Mouse (Mus musculus) CH12.LX (cell line): ENCODE results near the gene Zfp800. TPM values are rescaled to one million over a fixed set of nuclear protein-coding genes. Genes with fewer than 3 reads are reported as not detected.

Experiments
- DNase-seq: peaks from one replicate; pipeline ENCODE4 v3.0.0-alpha.2; 2013; ENCODE audit errors: extremely low read depth
- H3K27ac ChIP-seq: 2 replicates; pipeline ENCODE4 v1.5.1; 2012; ENCODE audit warnings: low read depth, mild to moderate bottlenecking, control low read depth, moderate library complexity; ENCODE audit not compliant: insufficient read depth
- H3K27me3 ChIP-seq: replicated peaks from 2 replicates; pipeline ENCODE3; 2012; ENCODE audit warnings: inconsistent platforms
- H3K36me3 ChIP-seq, 2 experiments: replicated peaks in 1 of 2; 2 replicates each; pipeline versions ENCODE3 to v1.6.1; 2012; ENCODE audit warnings: inconsistent platforms in 1 of 2, low read length in 1 of 2, mild to moderate bottlenecking in 1 of 2, mixed read lengths in 1 of 2, moderate library complexity in 1 of 2; ENCODE audit not compliant: control insufficient read depth in 1 of 2, insufficient read depth in 1 of 2
- H3K4me1 ChIP-seq, 2 experiments: 2 replicates each; pipeline ENCODE4 v1.6.1; 2012; ENCODE audit warnings: inconsistent platforms in 1 of 2, moderate library complexity in 1 of 2; ENCODE audit not compliant: insufficient read depth in 2 of 2, control insufficient read depth in 1 of 2
- H3K4me2 ChIP-seq: 2 replicates; pipeline ENCODE4 v1.6.1; 2012; ENCODE audit warnings: low read depth, mild to moderate bottlenecking, control low read depth; ENCODE audit not compliant: poor library complexity, insufficient read depth, severe bottlenecking
- H3K4me3 ChIP-seq, 3 experiments: fragments of 150-350 bp in 1 of 3; sonication (generic) in 1 of 3; replicated peaks in 1 of 3; 2 replicates each; pipeline versions ENCODE3 to v1.5.1; 2011 to 2012; ENCODE audit warnings: low read depth in 2 of 3, low read length in 2 of 3, mild to moderate bottlenecking in 2 of 3, moderate library complexity in 2 of 3, control low read depth in 1 of 3, improper control_type of control experiment in 1 of 3, inconsistent platforms in 1 of 3, mixed read lengths in 1 of 3; ENCODE audit not compliant: poor library complexity in 1 of 3
- H3K79me2 ChIP-seq: replicated peaks from 2 replicates; pipeline ENCODE4 v1.6.1; 2012; ENCODE audit warnings: mild to moderate bottlenecking, moderate library complexity; ENCODE audit not compliant: control insufficient read depth, poor library complexity, insufficient read depth, severe bottlenecking; ENCODE audit errors: extremely low read depth
- H3K9ac ChIP-seq: 2 replicates; pipeline ENCODE4 v1.6.1; 2012; ENCODE audit warnings: low read depth, mild to moderate bottlenecking, control low read depth, moderate library complexity; ENCODE audit not compliant: insufficient read depth
- H3K9me3 ChIP-seq: replicated peaks from 2 replicates; pipeline ENCODE3; 2012; ENCODE audit warnings: low read length, inconsistent platforms, mixed read lengths
- CHD1 ChIP-seq: IDR thresholded peaks from 2 replicates; pipeline ENCODE4 v1.6.1; 2012; ENCODE audit warnings: low read depth, low read length, improper control_type of control experiment, inconsistent platforms
- CHD2 ChIP-seq: IDR thresholded peaks from 2 replicates; pipeline ENCODE4 v1.6.1; 2011; ENCODE audit warnings: low read length, improper control_type of control experiment
- E2F4 ChIP-seq: IDR thresholded peaks from 2 replicates; pipeline ENCODE4 v1.6.1; 2011; ENCODE audit warnings: low read depth, low read length, improper control_type of control experiment; ENCODE audit not compliant: insufficient replicate concordance
- GABPA ChIP-seq: IDR thresholded peaks from 2 replicates; pipeline ENCODE4 v1.6.1; 2012; ENCODE audit warnings: low read depth, low read length, improper control_type of control experiment, inconsistent platforms; ENCODE audit not compliant: insufficient replicate concordance
- IRF4 ChIP-seq: IDR thresholded peaks from 2 replicates; pipeline ENCODE4 v1.6.1; 2014; ENCODE audit warnings: low read depth, mild to moderate bottlenecking, inconsistent platforms, low read length, improper control_type of control experiment
- JUN ChIP-seq: IDR thresholded peaks from 2 replicates; pipeline ENCODE4 v1.6.1; 2011; ENCODE audit warnings: low read depth, mild to moderate bottlenecking, low read length, improper control_type of control experiment, moderate library complexity; ENCODE audit not compliant: insufficient read depth
- JUND ChIP-seq: conservative IDR thresholded peaks from 2 replicates; pipeline ENCODE4 v1.6.1; 2011; ENCODE audit warnings: low read depth, low read length, improper control_type of control experiment
- KAT2A ChIP-seq: IDR thresholded peaks from 2 replicates; pipeline ENCODE4 v1.6.1; 2012; ENCODE audit warnings: low read length, improper control_type of control experiment, inconsistent platforms; ENCODE audit not compliant: insufficient replicate concordance
- NELFE ChIP-seq: IDR thresholded peaks from 2 replicates; pipeline ENCODE4 v1.6.1; 2011; ENCODE audit warnings: low read depth, low read length, improper control_type of control experiment
- POLR2A ChIP-seq: IDR thresholded peaks from 2 replicates; pipeline ENCODE4 v1.6.1; 2011; ENCODE audit warnings: low read depth, mild to moderate bottlenecking, improper control_type of control experiment, low read length
- POLR2AphosphoS2 ChIP-seq: IDR thresholded peaks from 2 replicates; pipeline ENCODE4 v1.6.1; 2011; ENCODE audit warnings: low read depth, low read length, improper control_type of control experiment
- RAD21 ChIP-seq: IDR thresholded peaks from 2 replicates; pipeline ENCODE4 v1.6.1; 2011; ENCODE audit warnings: low read depth, mild to moderate bottlenecking, low read length, improper control_type of control experiment, moderate library complexity
- USF1 ChIP-seq: IDR thresholded peaks from 2 replicates; pipeline ENCODE4 v1.6.1; 2014; ENCODE audit warnings: low read depth, mild to moderate bottlenecking, inconsistent platforms, low read length, improper control_type of control experiment
- USF2 ChIP-seq: conservative IDR thresholded peaks from 2 replicates; pipeline ENCODE4 v1.6.1; 2011; ENCODE audit warnings: low read depth, low read length, improper control_type of control experiment
- ZC3H11A ChIP-seq: IDR thresholded peaks from 2 replicates; pipeline ENCODE4 v1.6.1; 2012; ENCODE audit warnings: low read depth, mild to moderate bottlenecking, inconsistent platforms, low read length, improper control_type of control experiment
- ZKSCAN1 ChIP-seq: IDR thresholded peaks from 2 replicates; pipeline ENCODE4 v1.6.1; 2012; ENCODE audit warnings: low read depth, inconsistent platforms, low read length, improper control_type of control experiment, borderline replicate concordance
- ZNF384 ChIP-seq: IDR thresholded peaks from 2 replicates; pipeline ENCODE4 v1.6.1; 2012; ENCODE audit warnings: low read depth, low read length, improper control_type of control experiment, inconsistent platforms
- dilution Hi-C: fragments of 300-500 bp; cut with MboI; formaldehyde crosslinking; loops from 2 replicates; pipeline ENCODE4 v1.14.3; 2020; ENCODE audit warnings: low sequenced_read_pairs; ENCODE audit not compliant: extremely low pct_unique_long_range_greater_than_20kb, extremely low pct_ligation_motif_present
- in situ Hi-C: fragments of 300-500 bp; cut with MboI; formaldehyde crosslinking; loops from 3 replicates; pipeline ENCODE4 v1.14.3; 2019; ENCODE audit warnings: low sequenced_read_pairs, low pct_ligation_motif_present, low pct_unique_long_range_greater_than_20kb, mixed read lengths
- polyA plus RNA-seq: library from polyadenylated mRNA; unstranded; fragments of >175 nt; gene quantifications from 2 replicates; pipeline ENCODE4 v1.2.1, GENCODE M21; 2012; ENCODE audit warnings: low read depth; ENCODE audit not compliant: insufficient read length
- total RNA-seq, 2 experiments: library from RNA; depleted of rRNA; stranded (reverse); fragments of 300-350 nt in 1 of 2; fragments of >200 nt in 1 of 2; gene quantifications; 2 replicates each; pipeline ENCODE4 v1.2.3; 2012 to 2014

Gene Zfp800
- total and polyA plus RNA-seq, 3 experiments, result 19.1 to 49.5 (median 19.5) TPM

DNA sequence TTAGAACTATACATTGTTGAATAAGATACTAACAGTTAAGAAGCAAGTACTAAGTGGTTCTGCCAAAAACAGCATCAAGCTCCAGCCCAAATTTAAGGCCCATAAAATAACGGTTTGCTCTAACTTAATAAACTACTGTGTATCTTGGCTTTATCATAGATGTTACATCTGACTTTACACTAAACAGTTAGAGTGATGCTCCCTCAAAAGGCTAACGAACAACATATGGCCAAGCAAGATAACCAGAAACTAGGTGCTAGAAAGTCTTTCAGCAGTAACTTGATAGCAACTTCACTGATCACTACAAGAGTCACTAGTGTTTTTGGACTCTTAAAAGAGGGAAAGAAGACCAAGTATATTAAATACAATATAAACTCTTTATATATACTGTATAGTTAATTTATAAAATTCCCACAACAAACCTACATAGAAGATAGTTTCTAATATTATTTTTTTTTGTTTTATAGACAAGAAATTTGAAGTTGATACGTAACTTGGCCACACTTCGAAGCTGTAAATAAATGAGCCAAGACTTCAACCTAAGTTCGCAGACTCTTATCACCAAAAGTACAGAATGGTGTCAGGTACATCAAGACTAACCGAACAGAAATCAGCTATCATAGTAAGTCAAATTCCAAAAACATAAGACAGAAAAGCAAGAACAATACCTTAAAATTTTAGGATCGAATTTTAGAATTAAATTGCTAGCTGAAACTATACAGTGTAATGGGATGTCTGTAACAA lies 165.0 kb downstream of the Zfp800 start:
- no peak for DNase-seq
- TF ChIP-seq JUND (no peak), ZNF384 (no peak), POLR2AphosphoS2 (no peak), ZC3H11A (no peak), CHD1 (no peak)
- Histone ChIP-seq H3K9ac (no peak overlapping the region), H3K27me3 (no peaks in the 10 kb centered on the region), H3K9me3 (no peaks in the 10 kb centered on the region), H3K36me3 (peaks cover 6 to 66% of the 10 kb centered on the region in 2 experiments), H3K79me2 (no peaks in the 10 kb centered on the region), H3K4me3 (no peak overlapping the region), H3K4me1 (peaks cover 0 to 8% of the 10 kb centered on the region in 2 experiments; a peak in 1 of 4 replicates), H3K4me2 (no peak overlapping the region), H3K27ac (no peak overlapping the region)
- dilution Hi-C loops (no loop called here), in situ Hi-C loops (no loop called here)

- dilution Hi-C loops (no loop called here), in situ Hi-C loops (no loop called here)
- peaks cover 0 to 8% of the 10 kb centered on the region in 2 experiments; a peak in 1 of 4 replicates for H3K4me1 ChIP-seq
- H3K9me3 ChIP-seq, result no peaks in the 10 kb centered on the region
- no peaks in the 10 kb centered on the region for H3K79me2 ChIP-seq
- DNase-seq, result no peak
- TF ChIP-seq CHD2 (no peak), RAD21 (no peak), GABPA (no peak), IRF4 (no peak), USF2 (no peak), POLR2A (no peak), NELFE (no peak)
- H3K36me3 ChIP-seq, result peaks cover 8 to 82% of the 10 kb centered on the region in 2 experiments
- H3K27me3 ChIP-seq, result no peaks in the 10 kb centered on the region
- no peak overlapping the region for H3K4me2 ChIP-seq
- no peak overlapping the region for H3K9ac ChIP-seq
- no peak overlapping the region for H3K27ac ChIP-seq
- H3K4me3 ChIP-seq, result no peak overlapping the region
Measured at GRCm38 (mm10) chr6:28228085-28228484, 169.7 kb downstream of the Zfp800 start.

DNA sequence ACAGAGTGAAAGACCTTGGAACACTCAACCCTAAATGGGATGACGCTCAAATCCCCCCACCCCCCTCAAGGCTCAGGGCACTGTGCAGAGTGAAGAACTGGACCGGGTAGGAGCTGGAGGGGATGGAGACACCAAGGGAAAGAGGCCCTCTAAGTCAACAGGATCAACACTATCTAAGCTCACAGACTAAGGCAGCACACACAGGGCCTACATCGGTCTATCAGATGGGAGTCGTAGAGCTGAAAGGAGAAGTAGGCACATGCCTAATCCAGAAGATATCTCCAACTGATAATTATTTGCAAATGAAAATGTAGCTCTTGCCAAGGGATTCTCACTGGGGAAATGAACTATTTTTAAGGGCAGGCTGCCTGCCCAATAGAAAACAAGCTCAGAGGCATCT lies 176.8 kb downstream of the Zfp800 start:
- Histone ChIP-seq H3K9me3 (no peaks in the 10 kb centered on the region), H3K27ac (no peak overlapping the region), H3K4me3 (no peak overlapping the region), H3K36me3 (peaks cover 5 to 51% of the 10 kb centered on the region in 2 experiments), H3K27me3 (no peaks in the 10 kb centered on the region), H3K4me1 (peaks cover 2 to 26% of the 10 kb centered on the region in 2 experiments; a peak in 3 of 4 replicates), H3K79me2 (0 out of 2 replicates have a peak, but pooled peaks cover 3% of the 10 kb centered on the region), H3K9ac (no peak overlapping the region), H3K4me2 (no peak overlapping the region)
- TF ChIP-seq KAT2A, result no peak
- TF ChIP-seq ZKSCAN1, result no peak
- no peak for TF ChIP-seq JUND
- TF ChIP-seq USF1, result no peak
- no peak for TF ChIP-seq IRF4
- no peak for TF ChIP-seq JUN
- TF ChIP-seq E2F4, result no peak
- in situ Hi-C loops, result no loop called here
- no peak for DNase-seq
- dilution Hi-C loops, result no loop called here
